Mouse (Mus musculus) urinary bladder, adult 18-20 months (tissue): Measurements from ENCODE around the gene B020031M17Rik.
A peak's percentile ranks its signal among the peaks of the same experiment; 100 is the strongest.
"Not testable (repeated sequence)": the region's sequence is repeated elsewhere in the genome, so short reads cannot be mapped to it uniquely, and the experiment has no call there.

Experiments
- DNase-seq, 2 experiments: peaks; one replicate each; pipeline ENCODE4 v3.0.0; 2022; ENCODE audit warnings: low spot score in 2 of 2, mixed read lengths in 2 of 2

Gene B020031M17Rik

DNA sequence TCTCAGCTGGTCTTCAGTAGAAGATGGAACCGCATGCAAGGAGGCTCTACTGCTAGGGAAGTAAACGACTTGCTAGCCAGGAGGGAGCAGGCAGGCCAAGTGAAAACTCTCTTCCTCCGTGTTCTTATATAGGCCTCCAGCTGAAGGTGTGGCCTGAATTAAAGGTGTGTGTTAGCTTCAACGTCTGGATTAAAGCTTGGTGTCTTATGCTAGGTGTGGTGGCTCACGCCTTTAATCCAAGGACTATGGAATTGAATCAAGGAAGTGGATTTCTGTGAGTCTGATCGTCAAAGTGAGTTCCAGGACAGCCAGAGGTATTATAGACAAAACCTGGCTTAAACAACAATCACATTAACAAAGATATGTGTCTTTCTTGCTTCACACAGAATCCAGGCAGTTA lies at the start of gene B020031M17Rik:
Gene B020031M17Rik, minus strand, starts transcription at position 101 of the 400 bp plus-strand sequence.
- not testable (repeated sequence) for DNase-seq

DNA sequence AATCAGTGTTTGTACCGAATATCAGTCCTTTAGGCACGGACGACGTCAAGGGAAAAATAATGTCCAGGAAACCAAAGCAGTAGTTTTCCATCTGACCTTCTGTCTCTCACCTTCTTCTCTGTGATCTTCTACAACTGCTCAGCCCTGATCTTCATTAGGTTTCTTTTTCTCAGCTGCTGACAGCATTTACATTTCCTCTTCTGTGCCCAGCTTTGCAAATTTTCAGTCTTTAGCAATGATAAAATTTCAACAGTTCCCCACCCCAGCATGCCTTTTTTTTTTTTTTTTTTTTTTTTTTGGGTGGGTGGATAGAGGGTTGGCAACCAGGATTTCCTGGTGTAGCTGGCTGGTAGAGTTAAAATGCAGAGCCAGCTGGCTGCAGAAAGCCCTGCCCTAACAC lies 48.6 kb upstream of the B020031M17Rik start:
- not testable (repeated sequence) for DNase-seq

DNA sequence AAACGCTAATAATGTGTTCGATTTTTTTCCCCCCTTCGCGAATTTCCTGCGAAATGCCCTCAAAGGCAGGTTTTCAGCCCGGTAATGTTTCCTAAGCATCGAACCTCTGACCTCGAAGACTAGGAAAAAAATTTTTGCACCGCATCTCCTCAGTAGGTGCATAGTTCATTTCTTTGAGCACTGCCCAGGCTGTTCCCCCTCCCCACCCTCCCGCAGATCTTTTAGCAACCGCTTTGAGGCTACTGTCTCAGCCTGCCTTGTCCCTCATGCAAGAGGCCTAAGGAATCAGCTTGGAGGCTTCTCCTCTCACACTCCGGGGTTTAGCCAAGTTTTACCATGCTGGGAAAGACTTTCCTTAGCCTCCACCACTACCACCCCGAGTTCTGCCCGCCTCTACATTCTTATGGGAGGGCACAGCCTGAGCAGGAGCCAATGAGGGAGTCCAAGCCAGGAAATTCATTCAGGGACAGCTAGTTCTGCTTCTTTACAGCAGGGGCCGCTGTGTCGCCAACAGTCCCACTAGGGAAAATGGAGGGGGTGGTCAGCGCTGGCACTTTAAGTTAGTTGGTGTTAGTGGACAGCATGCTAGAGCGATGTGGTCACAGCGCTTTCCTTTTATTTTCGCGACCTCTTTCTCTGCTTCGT lies 48.0 kb upstream of the B020031M17Rik start:
- not testable (repeated sequence) for DNase-seq

DNA sequence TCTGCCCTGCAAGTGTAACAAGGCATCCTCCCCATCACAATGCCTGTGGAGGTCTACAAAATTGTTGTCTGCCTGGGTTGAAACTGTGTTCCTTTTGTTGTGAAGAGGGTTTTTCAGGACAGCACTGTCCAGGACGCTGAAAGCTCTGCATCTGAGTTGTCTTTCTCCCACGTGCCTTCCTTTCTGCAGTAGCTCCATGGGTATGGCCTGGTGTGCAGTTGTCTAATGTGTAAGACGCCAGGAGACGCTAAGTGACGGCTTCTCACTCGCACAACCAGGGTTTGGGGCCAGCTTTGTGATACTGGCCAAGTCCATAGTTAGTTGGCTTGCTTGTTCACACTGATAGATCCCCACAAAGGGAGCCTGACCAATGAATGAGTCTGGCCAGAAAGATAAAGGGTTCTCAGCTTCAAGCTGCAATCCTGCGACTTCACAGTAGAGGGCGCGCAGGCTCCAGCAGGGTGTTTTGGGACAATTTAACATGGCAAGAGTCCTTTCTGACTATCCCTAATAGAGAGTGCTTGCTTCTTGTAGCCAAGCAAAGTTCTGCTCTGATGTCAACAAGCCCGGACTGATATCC lies 41.4 kb upstream of the B020031M17Rik start:
- not testable (repeated sequence) for DNase-seq

DNA sequence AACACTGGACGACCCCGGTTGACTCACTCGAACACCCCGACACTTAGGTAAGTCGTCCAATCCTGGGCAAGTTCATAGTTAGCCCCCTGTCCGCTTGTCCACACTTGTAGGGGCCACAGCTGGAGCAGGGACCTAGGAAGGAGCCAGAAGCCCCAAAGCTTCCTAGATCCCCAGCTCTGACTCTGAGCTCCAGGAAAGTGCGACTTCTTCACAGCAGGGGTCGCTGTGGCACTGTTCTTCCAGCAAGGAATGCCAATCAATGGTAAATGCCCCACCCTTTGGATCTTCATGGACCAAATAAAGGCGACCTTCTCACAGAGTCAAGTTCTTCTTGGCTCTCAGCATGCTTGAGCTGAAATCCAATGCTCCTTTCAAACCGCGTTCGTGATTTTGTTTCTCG lies 40.7 kb upstream of the B020031M17Rik start:
- DNase-seq: not testable (repeated sequence)

DNA sequence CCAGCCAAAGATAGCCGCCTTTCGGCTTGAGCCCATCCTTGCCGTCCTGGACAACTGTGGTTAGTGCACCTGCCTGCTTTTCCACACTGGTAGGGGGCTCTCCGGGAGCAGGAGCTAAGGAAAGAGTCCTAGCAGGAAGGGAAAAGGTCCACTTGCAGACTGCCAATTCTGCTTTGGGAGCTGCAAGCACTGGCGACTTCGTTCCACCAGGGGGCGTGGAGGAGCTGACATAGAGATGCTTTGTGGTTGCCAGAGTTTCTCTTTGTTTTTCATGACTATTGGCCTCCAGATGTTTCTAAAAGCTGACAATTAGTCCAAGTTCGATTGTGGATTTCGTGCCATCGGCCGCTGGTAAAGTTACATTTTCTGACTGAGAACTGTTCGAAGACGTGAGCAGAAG lies 18.6 kb upstream of the B020031M17Rik start:
- DNase-seq: not testable (repeated sequence)

DNA sequence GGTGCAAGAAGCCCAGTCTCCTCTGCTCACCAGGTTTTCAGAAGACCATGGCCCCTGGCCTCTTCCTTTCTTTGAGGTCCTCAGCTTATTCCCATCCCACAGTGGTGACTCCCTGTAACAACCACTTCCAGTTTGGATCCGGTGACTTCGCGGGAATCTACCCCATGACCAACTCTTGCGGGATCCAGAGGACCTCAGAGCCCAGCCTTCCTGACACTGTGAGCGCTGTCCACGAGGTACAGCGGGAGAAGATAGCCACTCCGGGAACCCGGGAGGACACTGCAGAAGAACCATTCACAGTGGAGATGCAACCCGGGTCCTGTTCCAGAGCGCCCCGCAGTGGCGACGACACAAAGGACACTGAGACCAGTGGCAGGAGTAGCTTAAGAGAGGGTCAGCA lies 17.6 kb upstream of the B020031M17Rik start:
- DNase-seq: not testable (repeated sequence)

DNA sequence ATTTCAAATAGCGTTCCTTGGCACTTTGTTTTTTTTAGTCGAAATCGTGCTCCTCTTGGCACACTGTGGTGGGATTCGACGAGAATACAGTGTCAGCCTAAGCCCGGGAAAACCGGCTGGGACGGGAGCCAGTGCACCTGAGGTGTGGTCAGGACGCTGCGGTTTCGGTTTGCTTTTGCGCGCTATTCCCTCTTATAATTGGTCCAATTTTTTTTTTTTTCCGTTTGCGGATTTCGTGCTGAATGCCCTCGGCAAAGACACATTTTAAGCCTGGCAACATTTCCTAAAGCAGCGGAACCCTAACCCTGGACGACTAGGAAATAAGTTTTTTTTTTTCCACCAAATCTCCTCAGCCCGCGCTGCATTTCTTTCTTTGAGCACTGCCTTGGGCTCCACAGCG lies 15.4 kb upstream of the B020031M17Rik start:
- DNase-seq: peak; percentile 2 to 23

DNA sequence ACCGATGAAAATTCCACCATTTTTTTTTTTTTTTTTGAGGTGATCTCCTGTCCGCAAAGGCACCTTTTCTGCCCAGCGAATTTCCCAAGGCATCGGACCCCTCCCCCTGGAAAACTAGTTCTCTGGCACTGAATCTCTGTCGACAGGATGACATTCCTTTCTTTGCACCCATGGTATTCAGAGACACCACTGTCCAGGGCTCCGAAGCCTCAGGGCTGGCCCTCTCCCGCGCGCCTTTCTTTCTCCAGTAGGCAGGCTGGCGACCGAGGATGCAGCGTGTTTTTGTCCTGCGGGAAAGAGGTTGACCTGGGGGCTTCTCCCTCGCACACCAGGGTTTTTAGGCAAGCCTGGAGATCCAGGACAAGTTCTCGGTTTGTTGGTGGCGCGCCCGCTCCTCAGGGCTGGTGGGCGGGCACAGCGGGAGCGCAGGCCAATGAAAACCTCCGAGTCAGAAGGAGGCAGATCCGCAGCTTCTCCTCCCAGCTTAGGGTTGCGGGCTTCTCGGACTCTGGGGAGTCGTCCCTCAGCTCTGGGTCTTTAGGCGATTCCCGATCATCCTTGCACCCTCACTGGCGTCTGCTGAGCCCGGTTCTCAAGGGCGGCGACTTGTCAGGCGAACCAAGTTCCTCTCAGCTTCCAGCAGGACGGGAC lies 14.8 kb upstream of the B020031M17Rik start:
- not testable (repeated sequence) for DNase-seq

DNA sequence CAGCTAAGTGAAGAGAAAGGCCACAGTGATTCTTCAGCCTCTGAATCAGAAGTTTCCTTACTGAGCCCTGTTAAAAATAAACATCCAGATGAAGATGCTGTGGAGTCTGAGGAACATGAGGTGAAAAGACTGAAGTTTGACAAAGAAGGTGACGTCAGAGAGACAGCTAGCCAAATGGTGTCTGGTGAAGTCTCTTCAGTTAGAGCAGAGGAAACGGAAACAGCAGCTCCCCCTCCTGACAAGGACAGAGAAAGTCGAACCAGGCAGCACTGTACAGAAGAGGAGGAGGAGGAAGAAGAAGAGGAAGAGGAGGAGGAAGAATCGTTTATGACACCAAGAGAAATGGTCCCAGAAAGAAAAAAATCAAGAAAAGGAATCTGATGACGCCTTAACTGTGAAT lies 12.2 kb upstream of the B020031M17Rik start:
- not testable (repeated sequence) for DNase-seq

DNA sequence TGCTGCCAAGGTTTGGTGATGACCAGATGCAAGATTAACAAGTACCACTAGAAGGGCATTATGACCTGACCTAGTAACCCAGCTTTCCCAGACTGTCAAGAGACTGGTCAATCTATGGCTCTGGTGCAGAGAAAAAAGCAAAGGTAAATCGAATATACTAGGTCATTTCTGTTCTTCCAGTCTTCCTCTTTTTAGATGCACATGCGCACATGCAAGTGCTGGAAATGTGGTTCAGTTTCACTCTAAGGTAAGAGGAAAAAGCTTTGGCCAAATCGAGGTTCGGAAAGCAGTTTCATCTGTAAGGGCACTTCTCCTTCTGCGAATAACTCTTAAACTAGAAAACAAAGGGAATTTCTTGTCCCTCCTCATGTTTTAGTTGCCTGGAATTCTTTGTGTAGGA lies 5.0 kb upstream of the B020031M17Rik start:
- not testable (repeated sequence) for DNase-seq

DNA sequence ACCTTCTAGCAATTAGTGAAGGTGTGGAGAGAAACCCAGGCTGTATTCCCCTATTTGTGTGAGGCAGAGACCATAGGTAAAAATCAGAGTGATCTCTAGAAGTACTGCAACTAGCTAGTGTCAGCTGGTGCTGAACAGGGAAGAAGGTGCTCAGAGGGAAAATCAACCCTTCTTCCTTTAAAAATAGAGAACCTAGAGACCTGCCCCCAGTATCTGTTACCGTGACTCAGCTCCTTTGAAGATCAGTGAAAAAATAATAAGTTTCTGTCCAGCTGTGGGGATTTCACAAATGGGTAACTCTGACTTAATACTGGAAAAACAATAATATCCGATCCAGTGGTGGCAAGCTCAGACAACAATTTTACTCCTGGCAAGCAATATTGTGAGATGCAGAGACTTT lies 4.5 kb upstream of the B020031M17Rik start:
- DNase-seq: not testable (repeated sequence)

DNA sequence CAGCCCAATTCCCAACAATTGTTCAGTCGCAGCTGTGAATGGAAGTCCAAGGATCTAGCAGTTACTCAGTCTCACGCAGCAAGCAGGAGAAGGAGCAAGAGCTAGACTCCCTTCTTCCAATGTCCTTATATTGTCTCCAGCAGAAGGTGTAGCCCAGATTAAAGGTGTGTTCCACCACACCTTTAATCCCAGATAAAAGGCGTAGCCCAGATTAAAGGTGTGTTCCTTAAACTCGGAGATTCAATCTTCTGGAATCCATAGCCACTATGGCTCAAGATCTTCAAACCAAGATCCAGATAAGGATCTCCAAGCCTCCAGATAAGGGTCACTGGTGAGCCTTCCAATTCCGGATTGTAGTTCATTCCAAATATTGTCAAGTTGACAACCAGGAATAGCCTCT lies 21.4 kb downstream of the B020031M17Rik start, which contains the start of gene Gm21761:
Gene Gm21761, minus strand, starts transcription at position 101 of the 400 bp plus-strand sequence.
- DNase-seq: not testable (repeated sequence)

DNA sequence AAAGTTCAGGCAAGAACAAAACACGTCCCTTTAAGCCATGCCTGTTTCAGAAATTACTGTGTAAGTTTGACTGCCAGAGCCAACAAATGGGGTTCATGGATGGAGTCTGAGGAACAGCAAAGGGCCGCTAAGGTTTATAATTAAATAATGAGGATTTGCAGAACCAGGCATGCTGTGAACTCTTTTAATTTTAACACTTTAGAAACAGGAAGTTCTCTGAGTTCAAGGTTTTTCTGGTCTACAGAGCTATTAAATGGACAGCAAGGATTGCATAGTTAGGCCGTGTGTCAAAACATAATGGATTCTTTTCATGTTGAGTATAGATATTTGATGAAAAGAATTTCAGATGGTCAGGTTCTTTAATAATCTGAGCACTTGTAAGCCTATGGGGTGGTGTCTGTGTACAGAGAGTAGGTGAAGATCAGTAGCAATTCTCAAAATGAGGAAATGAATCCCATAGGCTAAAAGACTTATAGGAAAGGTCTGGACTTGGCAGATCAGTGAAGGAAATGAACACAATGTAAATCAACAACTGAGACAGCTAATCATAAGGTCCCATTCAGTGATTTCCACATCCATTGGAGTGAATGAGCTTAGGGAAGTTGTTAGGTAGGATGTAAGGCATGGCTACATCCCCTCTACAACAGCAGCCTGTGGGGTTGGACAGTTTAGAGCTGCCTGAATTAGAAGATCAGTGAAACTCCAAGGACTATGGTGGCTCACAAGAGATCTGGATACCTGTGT lies 25.8 kb downstream of the B020031M17Rik start:
- DNase-seq: not testable (repeated sequence)

DNA sequence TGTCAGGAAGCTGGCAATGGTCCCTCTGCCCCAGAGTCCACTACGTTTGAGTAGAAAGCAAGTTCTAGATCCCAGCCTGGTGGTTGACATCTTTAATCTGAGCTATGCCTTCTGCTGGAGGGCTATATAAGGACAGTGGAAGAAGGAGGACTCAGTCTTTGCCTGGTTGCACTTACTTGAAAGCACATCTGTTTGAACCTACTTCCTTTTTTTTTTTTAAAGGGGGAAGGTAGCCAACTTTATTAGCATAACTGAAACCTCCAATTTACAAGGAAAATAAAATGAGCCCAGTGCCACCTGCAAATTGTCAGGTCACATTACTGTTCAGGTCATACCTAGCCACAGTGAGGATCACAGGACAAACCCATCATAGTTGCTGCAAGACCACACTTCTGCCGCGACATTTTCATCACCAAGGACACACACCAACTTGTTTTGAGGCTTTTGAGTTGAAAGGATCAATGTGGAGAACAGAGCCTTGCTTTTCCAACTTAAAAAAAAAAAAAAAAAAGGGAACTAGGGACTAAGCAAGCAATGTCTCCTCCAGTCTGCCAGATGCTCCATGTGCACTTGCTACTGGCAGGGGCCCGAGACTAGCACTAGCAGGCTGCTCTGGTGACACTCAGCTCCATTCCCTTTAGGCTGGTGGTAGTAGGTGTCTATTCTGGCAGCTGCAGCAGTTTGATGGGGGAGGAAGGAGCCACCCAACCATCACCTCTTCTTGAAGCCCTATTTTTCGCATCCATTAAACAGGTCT lies 33.5 kb downstream of the B020031M17Rik start:
- not testable (repeated sequence) for DNase-seq

DNA sequence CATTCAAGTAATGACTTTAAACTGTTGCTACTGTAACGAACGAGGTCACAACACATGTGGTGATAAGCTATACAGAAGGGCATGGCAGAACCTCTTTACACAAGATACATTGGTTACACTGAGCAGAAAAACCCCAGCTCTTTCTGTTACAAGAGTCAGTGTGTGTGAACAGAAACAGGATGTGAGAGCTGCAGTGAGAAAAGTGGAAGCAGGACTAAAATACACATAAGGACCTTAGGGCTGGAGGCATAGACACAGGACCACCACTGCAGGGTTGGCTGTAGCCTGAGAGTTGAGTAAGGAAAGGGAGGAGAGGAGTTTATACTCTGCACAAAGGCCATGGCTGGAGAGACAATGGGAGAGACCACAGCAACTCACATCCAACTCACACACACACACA lies 34.2 kb downstream of the B020031M17Rik start:
- not testable (repeated sequence) for DNase-seq
